Mouse (Mus musculus) heart, embryonic 15.5 days (tissue): ENCODE measurements around the gene Rnf217. TPM values are rescaled to one million over a fixed set of nuclear protein-coding genes. Genes with fewer than 3 reads are reported as not detected.
A peak's percentile ranks its signal among the peaks of the same experiment; 100 is the strongest.

ENCODE experiments used
- ATAC-seq: fragments of 200-750 bp; cut with Nextera tagmentation; replicated peaks from 2 replicates; pipeline ENCODE4 v1.8.0; 2017; ENCODE audit warnings: low read depth, moderate TSS enrichment; ENCODE audit not compliant: insufficient number of reproducible peaks, insufficient read depth, low FRiP score
- H3K27ac ChIP-seq: fragments of 300-500 bp; sonication (generic); 2 replicates; pipeline ENCODE4 v1.5.1; 2015; ENCODE audit warnings: mild to moderate bottlenecking, inconsistent platforms
- H3K27me3 ChIP-seq: fragments of 300-500 bp; sonication (generic); 2 replicates; pipeline ENCODE4 v1.6.1; 2015; ENCODE audit warnings: inconsistent platforms
- H3K36me3 ChIP-seq: fragments of 300-500 bp; sonication (generic); 2 replicates; pipeline ENCODE4 v1.6.1; 2015; ENCODE audit warnings: mild to moderate bottlenecking, inconsistent platforms
- H3K4me1 ChIP-seq: fragments of 300-500 bp; sonication (generic); replicated peaks from 2 replicates; pipeline ENCODE4 v1.6.1; 2015; ENCODE audit warnings: inconsistent platforms
- H3K4me2 ChIP-seq: fragments of 300-500 bp; sonication (generic); 2 replicates; pipeline ENCODE4 v1.6.1; 2015; ENCODE audit warnings: inconsistent platforms, mild to moderate bottlenecking, moderate library complexity
- H3K4me3 ChIP-seq: fragments of 300-500 bp; sonication (generic); 2 replicates; pipeline ENCODE4 v1.5.1; 2015; ENCODE audit warnings: mild to moderate bottlenecking, inconsistent platforms
- H3K9ac ChIP-seq: fragments of 300-500 bp; sonication (generic); 2 replicates; pipeline ENCODE4 v1.6.1; 2015; ENCODE audit warnings: mild to moderate bottlenecking, inconsistent platforms
- H3K9me3 ChIP-seq: fragments of 300-500 bp; sonication (generic); replicated peaks from 2 replicates; pipeline ENCODE4 v1.6.1; 2016; ENCODE audit warnings: inconsistent platforms
- WGBS: fragments of 180-500 bp; shearing (Covaris S2); methylation state at CpG from one replicate; pipeline ENCODE4 v1.1.7; 2015; ENCODE audit warnings: mixed read lengths; 5-methylcytosine and 5-hydroxymethylcytosine counted together
- polyA plus RNA-seq: library from polyadenylated mRNA; unstranded; fragments of >200 nt; fragmentation: Nextera tagmentation; extraction: Ambion mirVana; gene quantifications from 2 replicates; pipeline ENCODE4 v1.2.1, GENCODE M21; 2015

The Rnf217 gene
- 0.88 and 1.0 TPM in 2 replicates for polyA plus RNA-seq

DNA sequence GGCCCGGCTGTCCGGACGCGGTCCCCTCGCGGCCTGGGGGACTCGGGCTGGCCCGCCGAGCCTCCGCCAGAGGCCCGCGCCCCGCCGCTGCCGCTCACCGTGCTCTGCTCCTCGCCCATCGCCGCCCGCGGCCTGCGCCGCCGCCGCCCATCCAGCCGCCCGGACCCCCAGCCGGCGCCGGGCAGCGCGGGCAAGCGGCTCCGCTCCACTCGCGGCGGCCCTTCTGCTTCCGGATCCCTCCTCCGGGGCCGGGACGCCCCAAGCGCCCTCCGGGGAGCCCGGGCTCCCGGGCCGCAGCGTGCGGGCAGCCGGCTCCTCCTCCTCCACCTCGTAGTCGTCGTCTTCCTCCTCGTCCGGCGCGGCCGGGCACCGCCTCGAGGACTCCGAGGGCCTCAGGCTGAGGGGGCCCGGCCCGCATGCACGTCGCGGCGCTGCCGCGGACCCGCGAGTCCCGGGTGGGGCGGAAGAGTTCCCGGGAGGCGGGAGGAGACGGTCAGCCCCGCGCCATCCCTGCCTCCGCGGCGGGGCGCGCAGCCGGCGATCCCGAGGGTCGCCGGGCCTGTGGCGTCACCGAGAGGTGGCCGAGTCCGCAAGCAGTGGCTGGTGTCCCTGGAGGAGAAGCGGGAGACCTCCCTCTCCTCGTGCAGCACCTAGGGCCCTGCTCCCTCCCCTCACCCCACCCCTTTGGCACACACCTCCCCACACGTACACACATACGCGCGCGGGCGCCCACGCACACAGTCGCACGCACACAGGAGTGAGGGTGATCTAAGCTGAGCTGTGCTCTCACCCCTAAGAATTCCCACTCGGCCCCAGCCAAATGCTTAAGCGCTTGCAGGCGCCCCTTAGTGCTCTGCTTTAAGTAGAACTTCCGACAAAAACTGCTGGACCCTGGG, at the start of gene Rnf217:
Gene Rnf217 (minus strand): TSS at position 119 of the 896 bp plus-strand sequence.
- Histone ChIP-seq H3K9me3 (no peaks in the 10 kb centered on the region), H3K27me3 (no peaks in the 10 kb centered on the region), H3K36me3 (no peaks in the 10 kb centered on the region), H3K9ac (peak within 1 kb of the TSS; percentile 91), H3K4me2 (peak within 1 kb of the TSS; percentile 80), H3K4me1 (peaks cover 37% of the 10 kb centered on the region), H3K27ac (peak within 1 kb of the TSS; percentile 88), H3K4me3 (peak within 1 kb of the TSS; percentile 84)
- peak; percentile 80 for ATAC-seq
- under 1% methylated on average over 89 of the region's 106 CpGs for WGBS

DNA sequence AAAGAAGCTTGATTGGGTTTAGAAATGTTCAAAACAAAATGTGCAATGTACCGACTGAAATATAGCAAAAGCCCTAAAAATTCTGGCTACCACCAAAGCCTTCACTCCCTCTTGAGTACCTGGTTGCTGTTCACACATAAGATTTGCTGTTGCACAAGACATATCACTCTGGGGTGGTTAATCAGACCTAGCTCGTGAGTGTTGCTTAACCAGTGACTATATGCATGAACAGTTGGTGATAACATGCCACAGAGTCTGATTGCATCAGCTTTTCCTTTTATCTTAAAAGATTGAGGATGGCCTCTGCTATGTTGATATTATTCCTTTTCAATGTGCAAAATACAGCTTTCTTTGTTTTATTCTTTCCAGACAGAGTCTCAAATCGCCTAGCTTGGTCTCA, 38.3 kb upstream of the Rnf217 start:
- no peaks in the 10 kb centered on the region for H3K27me3 ChIP-seq
- no peaks in the 10 kb centered on the region for H3K36me3 ChIP-seq
- no peaks in the 10 kb centered on the region for H3K4me1 ChIP-seq
- no peak overlapping the region for H3K9ac ChIP-seq
- H3K27ac ChIP-seq, result no peak overlapping the region
- no peak overlapping the region for H3K4me3 ChIP-seq
- 65% methylated on average over 3 of the region's 3 CpGs for WGBS
- no peaks in the 10 kb centered on the region for H3K9me3 ChIP-seq
- no peak for ATAC-seq
- no peak overlapping the region for H3K4me2 ChIP-seq

DNA sequence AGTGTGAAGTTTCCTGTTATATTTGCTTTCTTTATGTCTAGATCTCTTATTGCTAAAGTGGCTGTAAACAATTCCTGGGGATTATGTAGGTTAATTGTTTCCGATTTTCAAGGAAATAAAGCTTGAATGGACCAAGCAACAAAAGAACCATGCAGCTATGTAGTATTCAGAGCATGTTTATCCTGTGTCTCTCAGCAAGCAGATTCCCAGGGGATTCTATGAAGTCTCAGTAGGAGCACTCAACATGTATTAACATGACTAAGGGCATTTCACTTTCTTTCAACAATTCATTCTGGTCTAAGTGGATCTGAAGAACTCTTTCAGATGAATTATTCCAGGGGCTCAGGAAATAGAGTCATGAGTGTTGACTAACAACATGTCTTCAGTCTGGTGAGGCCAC, 37.1 kb upstream of the Rnf217 start:
- Histone ChIP-seq H3K9me3 (no peaks in the 10 kb centered on the region), H3K4me3 (no peak overlapping the region), H3K27me3 (no peaks in the 10 kb centered on the region), H3K9ac (no peak overlapping the region), H3K27ac (no peak overlapping the region), H3K36me3 (no peaks in the 10 kb centered on the region), H3K4me2 (no peak overlapping the region), H3K4me1 (no peaks in the 10 kb centered on the region)
- 62% methylated on average over 1 of the region's 1 CpGs for WGBS
- ATAC-seq, result no peak

DNA sequence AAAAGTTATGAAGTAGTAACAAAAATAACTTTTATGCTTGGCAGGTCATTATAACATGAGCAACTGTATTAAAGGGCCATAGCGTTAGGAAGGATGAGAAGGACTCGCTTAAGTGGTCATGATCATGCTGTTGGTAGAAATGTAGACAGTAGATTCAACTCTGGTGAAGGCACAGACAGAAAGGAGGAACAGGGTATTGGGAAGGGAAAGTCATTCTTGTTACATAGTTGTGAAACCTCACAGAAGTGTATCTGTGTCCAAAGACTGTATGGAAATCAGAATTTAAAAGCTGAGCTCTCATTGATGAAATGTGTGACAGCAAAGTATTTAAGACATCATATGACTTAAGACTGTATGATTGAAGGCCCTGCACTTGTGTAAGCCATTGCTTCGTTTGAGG, 26.1 kb upstream of the Rnf217 start:
- H3K36me3 ChIP-seq, result no peaks in the 10 kb centered on the region
- ATAC-seq, result no peak
- no peak overlapping the region for H3K9ac ChIP-seq
- no peaks in the 10 kb centered on the region for H3K4me1 ChIP-seq
- WGBS, result 81% methylated on average over 3 of the region's 3 CpGs
- H3K9me3 ChIP-seq, result no peaks in the 10 kb centered on the region
- no peak overlapping the region for H3K4me2 ChIP-seq
- H3K27ac ChIP-seq, result no peak overlapping the region
- H3K4me3 ChIP-seq, result no peak overlapping the region
- H3K27me3 ChIP-seq, result no peaks in the 10 kb centered on the region

DNA sequence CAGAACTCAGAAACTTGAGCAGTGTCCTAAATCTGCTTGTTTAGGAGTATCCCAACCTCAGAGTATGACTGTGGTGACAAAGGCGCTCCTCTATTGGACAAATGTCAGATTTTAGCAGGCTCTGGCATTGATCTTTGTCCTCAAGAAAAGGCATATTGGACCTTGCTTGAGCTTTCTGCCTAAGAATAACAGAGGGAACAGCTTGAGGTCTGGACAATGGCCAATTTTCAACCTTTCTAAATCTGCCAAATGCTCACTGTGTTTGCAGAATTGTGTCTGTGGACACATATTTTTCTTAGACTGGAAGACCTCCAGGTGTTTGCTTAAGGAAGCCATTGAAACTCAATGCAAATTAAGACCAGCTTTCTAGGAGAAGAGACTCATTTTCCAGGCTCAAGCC, 23.0 kb upstream of the Rnf217 start:
- no peaks in the 10 kb centered on the region for H3K36me3 ChIP-seq
- H3K4me3 ChIP-seq, result no peak overlapping the region
- H3K9me3 ChIP-seq, result no peaks in the 10 kb centered on the region
- no peaks in the 10 kb centered on the region for H3K4me1 ChIP-seq
- no peak overlapping the region for H3K4me2 ChIP-seq
- no peak for ATAC-seq
- H3K27ac ChIP-seq, result no peak overlapping the region
- H3K27me3 ChIP-seq, result no peaks in the 10 kb centered on the region
- no peak overlapping the region for H3K9ac ChIP-seq
- 88% methylated on average over 1 of the region's 1 CpGs for WGBS

DNA sequence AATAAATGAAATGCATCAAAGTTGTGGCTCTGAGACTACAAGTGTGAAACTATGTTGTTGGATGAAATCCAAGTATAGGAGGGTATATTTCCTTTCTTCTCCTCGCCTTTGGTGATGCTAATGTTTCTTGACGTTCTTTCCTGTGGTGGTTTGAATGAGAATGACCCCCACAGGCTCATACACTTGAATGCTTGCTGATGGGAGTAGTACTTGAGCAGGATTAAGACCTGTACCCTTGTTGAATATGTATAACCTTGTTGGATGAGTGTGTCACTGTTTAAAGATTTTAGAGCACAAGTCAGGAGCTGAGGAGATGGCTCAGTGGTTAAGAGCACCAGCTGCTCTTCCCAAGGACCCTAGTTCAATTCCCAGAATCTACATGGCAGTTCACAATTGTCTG, 6.4 kb upstream of the Rnf217 start:
- Histone ChIP-seq H3K9me3 (no peaks in the 10 kb centered on the region), H3K4me3 (no peak overlapping the region), H3K9ac (no peak overlapping the region), H3K27ac (no peak overlapping the region), H3K36me3 (no peaks in the 10 kb centered on the region), H3K27me3 (no peaks in the 10 kb centered on the region), H3K4me1 (no peaks in the 10 kb centered on the region), H3K4me2 (no peak overlapping the region)
- ATAC-seq, result no peak
- WGBS, result 48% methylated on average over 2 of the region's 2 CpGs

DNA sequence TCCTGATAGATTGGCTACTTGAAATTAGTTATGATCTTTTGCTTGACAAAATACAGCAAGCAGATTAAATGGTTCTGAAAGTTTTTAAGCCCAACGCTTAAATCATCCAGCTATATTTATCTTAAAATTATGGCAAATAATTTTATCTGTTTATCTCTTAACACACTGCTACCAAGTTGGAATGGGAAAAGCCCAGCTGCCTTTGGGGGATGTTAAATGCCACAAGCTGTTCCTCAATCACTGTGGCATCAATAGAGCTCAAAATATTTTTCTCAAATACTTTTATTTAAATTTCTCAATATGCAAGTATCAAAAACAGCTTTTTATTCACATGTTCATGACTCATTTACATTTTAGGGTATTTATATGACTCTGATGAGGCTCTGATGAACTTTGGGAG, 5.1 kb upstream of the Rnf217 start:
- Histone ChIP-seq H3K9me3 (no peaks in the 10 kb centered on the region), H3K27me3 (no peaks in the 10 kb centered on the region), H3K4me3 (no peak overlapping the region), H3K27ac (no peak overlapping the region), H3K4me1 (peaks cover 3% of the 10 kb centered on the region), H3K4me2 (no peak overlapping the region), H3K9ac (no peak overlapping the region), H3K36me3 (no peaks in the 10 kb centered on the region)
- WGBS, result 72% methylated on average over 1 of the region's 1 CpGs
- ATAC-seq, result no peak

DNA sequence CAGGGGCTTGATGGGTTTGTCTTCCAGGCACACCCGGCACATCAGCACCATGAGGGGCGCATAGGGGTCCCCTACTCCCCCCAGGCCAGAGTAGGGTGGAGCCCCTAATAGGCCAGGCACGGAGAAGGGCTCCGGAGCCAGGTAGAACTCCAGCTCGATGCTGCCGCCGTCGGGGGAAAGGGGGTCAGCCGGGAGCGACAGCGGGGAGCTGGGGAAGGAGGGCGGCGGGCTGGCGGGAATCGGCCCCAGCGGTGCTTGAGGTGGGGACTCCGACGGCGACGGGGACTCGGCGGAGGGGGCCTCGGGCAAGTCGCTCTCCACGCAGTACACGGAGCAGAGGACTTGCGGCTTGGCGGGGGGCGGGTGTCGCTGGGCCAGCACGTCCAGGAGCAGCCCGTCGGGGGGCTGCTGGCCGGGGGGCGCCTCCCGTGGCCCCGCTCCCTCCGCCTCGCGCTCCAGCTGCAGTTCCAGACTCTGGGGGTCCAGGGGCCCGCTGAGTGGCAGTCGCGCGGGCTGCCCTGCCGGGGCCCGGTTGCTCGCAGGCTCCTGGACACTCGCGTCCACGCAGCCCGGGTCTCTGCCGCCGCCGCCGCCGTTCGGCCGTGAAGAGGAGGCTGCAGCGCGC, 431 bp downstream of the Rnf217 start:
- H3K9me3 ChIP-seq, result no peaks in the 10 kb centered on the region
- peak overlapping the region; percentile 91 for H3K9ac ChIP-seq
- 1% methylated on average over 46 of the region's 60 CpGs for WGBS
- H3K4me3 ChIP-seq, result peak overlapping the region; percentile 84
- H3K27me3 ChIP-seq, result no peaks in the 10 kb centered on the region
- H3K4me2 ChIP-seq, result peak overlapping the region; percentile 80
- no peaks in the 10 kb centered on the region for H3K36me3 ChIP-seq
- H3K4me1 ChIP-seq, result peaks cover 37% of the 10 kb centered on the region
- ATAC-seq, result peak; percentile 21
- peak overlapping the region; percentile 88 for H3K27ac ChIP-seq

DNA sequence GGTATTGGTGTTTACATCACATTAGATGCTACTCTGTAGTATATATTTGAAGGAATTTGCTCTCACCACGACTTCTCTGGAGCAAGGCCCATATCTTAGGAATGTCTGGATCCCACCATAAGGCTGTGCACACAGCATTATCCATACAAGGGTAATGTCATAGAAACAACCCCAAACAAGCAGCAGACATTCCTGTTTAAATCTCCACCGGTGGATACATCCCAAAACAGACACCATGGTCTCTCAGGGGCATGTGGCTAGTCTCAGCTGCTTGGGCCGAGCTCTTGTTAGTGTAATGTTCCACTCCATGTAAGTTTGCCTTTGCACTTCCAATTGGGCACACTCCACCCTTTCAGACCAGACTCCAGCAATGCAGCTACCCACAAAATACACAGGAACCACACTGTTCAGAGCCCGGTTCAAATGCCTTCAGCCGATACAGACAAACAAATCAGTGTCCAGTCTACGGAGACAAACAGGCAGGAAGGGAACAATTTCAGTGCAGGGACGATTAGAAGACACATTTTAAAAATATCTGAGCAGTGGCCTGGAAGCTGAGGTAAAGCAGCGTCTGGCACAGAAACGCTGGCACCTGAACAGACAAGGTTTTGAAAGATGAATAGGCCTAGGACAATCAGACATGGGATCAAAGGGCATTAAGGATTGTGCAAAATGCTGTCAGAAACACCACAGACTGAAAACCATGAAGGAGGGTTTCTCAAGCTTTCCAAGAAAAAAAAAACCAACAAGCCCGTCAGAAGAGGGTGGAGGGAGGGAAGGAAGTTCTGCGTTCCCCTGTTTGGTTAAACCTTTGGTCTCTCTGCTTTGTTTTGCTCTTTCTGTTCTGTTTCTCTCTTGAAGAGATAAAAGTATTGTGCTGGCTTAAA, 1.8 kb downstream of the Rnf217 start:
- Histone ChIP-seq H3K4me2 (peak overlapping the region; percentile 80), H3K9me3 (no peaks in the 10 kb centered on the region), H3K4me3 (peak overlapping the region; percentile 84), H3K27ac (peak overlapping the region; percentile 46), H3K4me1 (peaks cover 37% of the 10 kb centered on the region), H3K9ac (peak overlapping the region; percentile 91), H3K36me3 (no peaks in the 10 kb centered on the region), H3K27me3 (no peaks in the 10 kb centered on the region)
- ATAC-seq, result no peak
- 17% methylated on average over 11 of the region's 11 CpGs for WGBS

DNA sequence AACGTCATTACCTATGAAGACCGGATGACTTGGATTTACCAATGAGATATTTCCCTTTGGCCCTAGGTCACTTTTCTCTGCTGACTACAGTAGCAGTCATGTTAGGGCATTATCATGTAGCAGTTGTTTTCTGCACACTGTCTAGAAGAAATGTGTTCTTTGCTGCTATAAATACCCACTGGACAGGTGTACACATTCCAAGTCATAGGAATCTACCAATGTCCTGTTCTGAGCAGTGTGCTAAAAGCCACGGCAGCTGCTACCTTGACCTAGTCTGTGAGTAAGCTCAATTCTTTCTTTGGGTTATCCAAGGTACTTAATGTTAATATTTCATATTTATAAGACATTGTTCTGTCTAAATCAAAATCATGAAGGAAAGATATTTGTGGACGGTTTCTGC, 5.1 kb downstream of the Rnf217 start:
- ATAC-seq, result no peak
- H3K4me1 ChIP-seq, result peaks cover 33% of the 10 kb centered on the region
- 88% methylated on average over 4 of the region's 4 CpGs for WGBS

DNA sequence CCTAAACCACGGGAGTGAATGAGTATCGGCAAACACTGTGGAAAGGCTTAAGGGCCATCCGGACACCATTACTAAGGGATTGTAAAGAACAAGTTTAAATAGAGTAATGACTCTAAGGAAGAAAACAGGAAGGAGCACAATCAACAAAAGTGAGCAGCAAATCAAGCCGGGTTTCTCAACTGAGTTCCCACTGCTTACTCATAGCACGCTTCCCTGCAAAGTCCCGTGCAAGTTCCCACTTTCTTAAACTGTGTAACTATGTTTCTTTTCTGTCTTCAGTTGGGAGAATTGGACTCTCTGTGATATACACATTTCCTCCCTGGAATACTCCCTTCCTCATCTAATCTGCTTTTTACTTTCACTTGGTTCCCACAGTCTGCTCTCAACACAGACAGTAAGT, 8.9 kb downstream of the Rnf217 start:
- H3K4me3 ChIP-seq, result no peak overlapping the region
- no peak for ATAC-seq
- H3K36me3 ChIP-seq, result no peaks in the 10 kb centered on the region
- 79% methylated on average over 6 of the region's 6 CpGs for WGBS
- H3K27ac ChIP-seq, result no peak overlapping the region
- no peaks in the 10 kb centered on the region for H3K27me3 ChIP-seq
- H3K4me2 ChIP-seq, result no peak overlapping the region
- no peaks in the 10 kb centered on the region for H3K9me3 ChIP-seq
- H3K9ac ChIP-seq, result no peak overlapping the region
- H3K4me1 ChIP-seq, result peaks cover 8% of the 10 kb centered on the region; the same call in 1 of the 2 replicates

More for the DNA sequence above, 5.1 kb downstream of the Rnf217 start:
- no peak overlapping the region for H3K4me3 ChIP-seq
- H3K4me2 ChIP-seq, result no peak overlapping the region
- no peak overlapping the region for H3K9ac ChIP-seq
- H3K27ac ChIP-seq, result no peak overlapping the region
- no peaks in the 10 kb centered on the region for H3K9me3 ChIP-seq
- H3K27me3 ChIP-seq, result no peaks in the 10 kb centered on the region
- H3K36me3 ChIP-seq, result no peaks in the 10 kb centered on the region
